Mouse (Mus musculus) forebrain, embryonic 16.5 days (tissue): ENCODE measurements at regions not wholly inside any gene's neighbourhood (a gene's known extent, or its start where the extent isn't known, plus 50 kb on each side); places are given as distances from the start of the nearest gene placed in this dataset.

Experiments
- ATAC-seq: fragments of 200-750 bp; cut with Nextera tagmentation; 2 replicates; pipeline ENCODE4 v1.8.0; 2017; ENCODE audit warnings: mild to moderate bottlenecking, moderate library complexity
- H3K27ac ChIP-seq: fragments of 300-500 bp; sonication (generic); 2 replicates; pipeline ENCODE4 v1.5.1; 2014; ENCODE audit warnings: low read length, control low read depth
- H3K27me3 ChIP-seq: fragments of 300-500 bp; sonication (generic); replicated peaks from 2 replicates; pipeline ENCODE4 v1.6.1; 2014; ENCODE audit warnings: low read length; ENCODE audit not compliant: control insufficient read depth, insufficient read depth
- H3K36me3 ChIP-seq: fragments of 300-500 bp; sonication (generic); 2 replicates; pipeline ENCODE4 v1.6.1; 2014; ENCODE audit not compliant: control insufficient read depth, insufficient read depth
- H3K4me1 ChIP-seq: fragments of 300-500 bp; sonication (generic); replicated peaks from 2 replicates; pipeline ENCODE4 v1.6.1; 2014; ENCODE audit warnings: low read length; ENCODE audit not compliant: control insufficient read depth, insufficient read depth
- H3K4me2 ChIP-seq: fragments of 300-500 bp; sonication (generic); 2 replicates; pipeline ENCODE4 v1.6.1; 2014; ENCODE audit warnings: mild to moderate bottlenecking, low read length, control low read depth
- H3K4me3 ChIP-seq: fragments of 300-500 bp; sonication (generic); replicated peaks from 2 replicates; pipeline ENCODE4 v1.5.1; 2014; ENCODE audit warnings: mild to moderate bottlenecking, low read length, control low read depth
- H3K9ac ChIP-seq: fragments of 300-500 bp; sonication (generic); replicated peaks from 2 replicates; pipeline ENCODE4 v1.6.1; 2014; ENCODE audit warnings: low read depth, low read length, control low read depth
- H3K9me3 ChIP-seq: fragments of 300-500 bp; sonication (generic); 2 replicates; pipeline ENCODE4 v1.6.1; 2016; ENCODE audit warnings: low read length; ENCODE audit not compliant: control insufficient read depth
- WGBS: fragments of 180-500 bp; shearing (Covaris S2); extraction: QIAGEN DNeasy Blood & Tissue Kit; methylation state at CpG from one replicate; pipeline ENCODE4 v1.1.7; 2014; 5-methylcytosine and 5-hydroxymethylcytosine counted together

GRCm38 (mm10) chr15:69336491-69336890, 2835.8 kb upstream of the Lrrc6 start:
- no peaks in the 10 kb centered on the region for H3K4me1 ChIP-seq
- H3K9me3 ChIP-seq, result no peaks in the 10 kb centered on the region
- ATAC-seq, result no peak
- H3K27me3 ChIP-seq, result no peaks in the 10 kb centered on the region
- WGBS, result 74% methylated on average over 2 of the region's 2 CpGs
- no peaks in the 10 kb centered on the region for H3K36me3 ChIP-seq
- no peak overlapping the region for H3K27ac ChIP-seq
- no peak overlapping the region for H3K4me2 ChIP-seq
- no peak overlapping the region for H3K4me3 ChIP-seq
- H3K9ac ChIP-seq, result no peak overlapping the region

GRCm38 (mm10) chr15:69326537-69326936, 2825.8 kb upstream of the Lrrc6 start:
- H3K4me3 ChIP-seq, result no peak overlapping the region
- no peaks in the 10 kb centered on the region for H3K36me3 ChIP-seq
- H3K9ac ChIP-seq, result no peak overlapping the region

DNA sequence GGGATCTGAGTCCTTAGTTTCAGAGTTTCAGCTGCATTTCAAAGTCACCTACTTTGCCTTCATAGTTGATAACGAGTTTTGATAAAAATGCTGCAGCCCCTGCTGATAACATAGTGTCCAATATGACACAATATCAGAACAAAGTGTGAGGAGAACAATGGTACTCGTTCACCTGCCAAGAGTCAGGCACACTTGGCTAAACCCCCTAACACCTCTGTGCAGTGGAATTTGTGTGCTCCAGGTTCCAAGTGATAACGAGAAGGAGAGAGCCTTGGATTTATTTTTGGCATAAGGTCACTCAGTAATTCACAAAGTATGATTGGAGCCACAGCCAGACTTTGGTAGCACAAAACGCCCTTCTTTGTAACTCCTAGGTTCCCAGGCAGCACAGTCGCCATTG, 2802.4 kb upstream of the Lrrc6 start:
- Histone ChIP-seq H3K9me3 (no peaks in the 10 kb centered on the region), H3K4me3 (no peak overlapping the region), H3K9ac (no peak overlapping the region), H3K27me3 (no peaks in the 10 kb centered on the region), H3K36me3 (no peaks in the 10 kb centered on the region), H3K4me1 (no peaks in the 10 kb centered on the region), H3K27ac (no peak overlapping the region), H3K4me2 (no peak overlapping the region)
- no peak for ATAC-seq
- 68% methylated on average over 5 of the region's 5 CpGs for WGBS

More at GRCm38 (mm10) chr15:69326537-69326936, 2825.8 kb upstream of the Lrrc6 start:
- H3K9me3 ChIP-seq, result no peaks in the 10 kb centered on the region
- no peak overlapping the region for H3K27ac ChIP-seq
- H3K4me1 ChIP-seq, result no peaks in the 10 kb centered on the region
- no peak for ATAC-seq
- no peak overlapping the region for H3K4me2 ChIP-seq
- no peaks in the 10 kb centered on the region for H3K27me3 ChIP-seq

DNA sequence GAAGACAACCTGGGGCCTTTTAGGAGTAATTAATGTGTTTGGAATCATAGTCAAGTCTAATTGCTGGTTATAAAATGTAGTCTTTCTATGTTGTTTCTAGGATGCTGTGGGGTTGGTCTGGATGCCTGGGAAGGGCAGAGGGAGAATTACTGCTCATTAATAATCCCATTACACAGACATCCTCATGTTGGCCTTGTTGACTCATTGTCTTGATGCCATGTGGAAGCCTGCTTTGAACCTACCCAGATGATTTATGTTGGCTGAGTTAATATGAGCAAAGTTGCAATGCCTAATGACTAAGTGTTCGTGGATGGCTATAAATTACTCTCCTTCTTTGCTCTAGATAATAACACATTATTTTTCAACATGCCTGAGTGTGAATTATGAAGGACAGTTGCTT, 2790.6 kb upstream of the Lrrc6 start:
- WGBS, result 59% methylated on average over 1 of the region's 1 CpGs
- Histone ChIP-seq H3K27me3 (no peaks in the 10 kb centered on the region), H3K4me2 (no peak overlapping the region), H3K36me3 (no peaks in the 10 kb centered on the region), H3K4me3 (no peak overlapping the region), H3K27ac (no peak overlapping the region), H3K9ac (no peak overlapping the region), H3K4me1 (no peaks in the 10 kb centered on the region), H3K9me3 (no peaks in the 10 kb centered on the region)
- ATAC-seq, result no peak

DNA sequence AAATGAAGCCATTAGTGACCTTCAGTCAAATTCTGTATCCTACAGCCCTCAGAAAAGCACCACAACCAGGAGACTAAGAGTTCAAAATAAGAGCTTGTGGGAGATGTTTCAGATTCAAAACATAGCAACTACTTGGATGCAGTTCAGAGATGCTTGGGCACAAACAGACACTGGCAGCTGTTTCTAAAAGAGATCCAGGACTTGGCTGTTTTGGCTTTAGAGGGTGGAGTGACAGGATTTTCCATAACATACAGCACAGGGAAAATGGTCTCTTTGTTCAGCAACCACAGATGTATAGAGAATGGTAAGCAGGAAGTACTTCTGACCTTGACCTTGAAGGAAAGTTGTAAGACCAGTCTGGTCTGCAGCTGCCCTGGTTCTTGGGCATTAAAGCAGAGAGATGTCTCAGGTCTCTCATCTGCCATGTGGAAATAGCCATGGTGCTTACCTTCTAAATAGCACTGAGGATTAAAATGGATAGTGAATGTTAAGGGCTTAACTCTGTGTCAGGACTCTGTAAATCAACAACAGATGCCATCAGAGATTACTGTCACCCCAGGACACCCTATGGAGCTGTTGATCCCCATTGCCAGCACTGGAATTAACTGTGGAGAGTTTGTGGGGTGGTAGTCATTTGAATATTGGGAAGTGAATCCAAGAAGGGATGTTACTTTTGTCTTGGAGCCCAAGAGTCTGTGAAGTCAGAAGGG, 2775.0 kb upstream of the Lrrc6 start:
- Histone ChIP-seq H3K9me3 (no peaks in the 10 kb centered on the region), H3K9ac (no peak overlapping the region), H3K36me3 (no peaks in the 10 kb centered on the region), H3K4me3 (no peak overlapping the region), H3K4me1 (0 out of 2 replicates have a peak, but pooled peaks cover 3% of the 10 kb centered on the region), H3K4me2 (no peak overlapping the region), H3K27ac (no peak overlapping the region), H3K27me3 (no peaks in the 10 kb centered on the region)
- no peak for ATAC-seq

- Histone ChIP-seq H3K27me3 (no peaks in the 10 kb centered on the region), H3K36me3 (no peaks in the 10 kb centered on the region), H3K4me2 (no peak overlapping the region), H3K27ac (no peak overlapping the region), H3K4me1 (0 out of 2 replicates have a peak, but pooled peaks cover 3% of the 10 kb centered on the region), H3K9ac (no peak overlapping the region), H3K4me3 (no peak overlapping the region), H3K9me3 (no peaks in the 10 kb centered on the region)
- WGBS, result 74% methylated on average over 8 of the region's 8 CpGs
- no peak for ATAC-seq
These were observed 2773.6 kb upstream of the Lrrc6 start for GRCm38 (mm10) chr15:69274225-69274766.

- Histone ChIP-seq H3K36me3 (no peaks in the 10 kb centered on the region), H3K27me3 (no peaks in the 10 kb centered on the region), H3K27ac (no peak overlapping the region), H3K4me2 (no peak overlapping the region), H3K4me1 (0 out of 2 replicates have a peak, but pooled peaks cover 3% of the 10 kb centered on the region), H3K9ac (no peak overlapping the region), H3K4me3 (no peak overlapping the region), H3K9me3 (no peaks in the 10 kb centered on the region)
- no peak for ATAC-seq
- WGBS, result 70% methylated on average over 1 of the region's 1 CpGs
These were observed 2772.8 kb upstream of the Lrrc6 start for GRCm38 (mm10) chr15:69273518-69273917.

- H3K4me3 ChIP-seq, result no peak overlapping the region
- 97% methylated on average over 1 of the region's 1 CpGs for WGBS
- no peak overlapping the region for H3K4me2 ChIP-seq
These were observed 2761.2 kb upstream of the Lrrc6 start for GRCm38 (mm10) chr15:69261940-69262339.

GRCm38 (mm10) chr15:69257161-69257778, 2756.6 kb upstream of the Lrrc6 start:
- no peak for ATAC-seq
- Histone ChIP-seq H3K4me2 (no peak overlapping the region), H3K4me3 (no peak overlapping the region), H3K27ac (no peak overlapping the region), H3K36me3 (no peaks in the 10 kb centered on the region), H3K9me3 (no peaks in the 10 kb centered on the region), H3K4me1 (no peaks in the 10 kb centered on the region), H3K27me3 (no peaks in the 10 kb centered on the region), H3K9ac (no peak overlapping the region)
- WGBS, result 81% methylated on average over 3 of the region's 3 CpGs

More at GRCm38 (mm10) chr15:69261940-69262339, 2761.2 kb upstream of the Lrrc6 start:
- ATAC-seq, result peak; percentile 38; the same call in 1 of the 2 replicates
- H3K9me3 ChIP-seq, result no peaks in the 10 kb centered on the region
- H3K4me1 ChIP-seq, result no peaks in the 10 kb centered on the region
- no peaks in the 10 kb centered on the region for H3K36me3 ChIP-seq
- no peaks in the 10 kb centered on the region for H3K27me3 ChIP-seq
- no peak overlapping the region for H3K9ac ChIP-seq
- H3K27ac ChIP-seq, result no peak overlapping the region
